Mouse (Mus musculus): ENCODE results near the gene Osmr. TPM values are rescaled to one million over a fixed set of nuclear protein-coding genes. Genes with fewer than 3 reads are reported as not detected.

The Osmr gene
- polyA plus RNA-seq, 1 experiment: 1.6 TPM

GRCm38 (mm10) chr15:6790011-6790410 lies 84.8 kb downstream of the Osmr start:
- no peaks in the 10 kb centered on the region for H3K27me3 ChIP-seq (ENCODE audit: control insufficient read depth, insufficient read depth, low read length)
- no peak overlapping the region for H3K4me3 ChIP-seq (replicated peaks; ENCODE audit: insufficient read depth, low read depth, low read length)
- no peaks in the 10 kb centered on the region for H3K4me1 ChIP-seq (ENCODE audit: control insufficient read depth, insufficient read depth, low read length)
- H3K27ac ChIP-seq (ENCODE audit: insufficient read depth, low read length): no peak overlapping the region
- DNase-seq: no peak
- 91% methylated on average over 7 of the region's 7 CpGs for WGBS
- no peak for TF ChIP-seq POLR2A (IDR thresholded peaks at IDR 0.05; ENCODE audit: borderline replicate concordance, insufficient read depth, low read length)
- TF ChIP-seq CTCF (IDR thresholded peaks at IDR 0.05; ENCODE audit: borderline replicate concordance, insufficient read depth, low read depth, low read length): no peak

- Histone ChIP-seq H3K27me3 (ENCODE audit: control insufficient read depth, insufficient read depth, low read length) (no peaks in the 10 kb centered on the region), H3K4me1 (ENCODE audit: control insufficient read depth, insufficient read depth, low read length) (no peaks in the 10 kb centered on the region), H3K27ac (ENCODE audit: insufficient read depth, low read length) (no peak overlapping the region), H3K4me3 (replicated peaks; ENCODE audit: insufficient read depth, low read depth, low read length) (no peak overlapping the region)
- no peak for DNase-seq
- 95% methylated on average over 10 of the region's 10 CpGs for WGBS
- TF ChIP-seq POLR2A (IDR thresholded peaks at IDR 0.05; ENCODE audit: borderline replicate concordance, insufficient read depth, low read length) (no peak), CTCF (IDR thresholded peaks at IDR 0.05; ENCODE audit: borderline replicate concordance, insufficient read depth, low read depth, low read length) (no peak)
Observed at GRCm38 (mm10) chr15:6787236-6787635, 87.5 kb downstream of the Osmr start.

GRCm38 (mm10) chr15:6786212-6786611 lies 88.6 kb downstream of the Osmr start:
- Histone ChIP-seq H3K27ac (ENCODE audit: insufficient read depth, low read length) (no peak overlapping the region), H3K27me3 (ENCODE audit: control insufficient read depth, insufficient read depth, low read length) (no peaks in the 10 kb centered on the region), H3K4me1 (ENCODE audit: control insufficient read depth, insufficient read depth, low read length) (no peaks in the 10 kb centered on the region), H3K4me3 (replicated peaks; ENCODE audit: insufficient read depth, low read depth, low read length) (no peak overlapping the region)
- TF ChIP-seq POLR2A (IDR thresholded peaks at IDR 0.05; ENCODE audit: borderline replicate concordance, insufficient read depth, low read length): no peak
- TF ChIP-seq CTCF (IDR thresholded peaks at IDR 0.05; ENCODE audit: borderline replicate concordance, insufficient read depth, low read depth, low read length): no peak
- no peak for DNase-seq
- 93% methylated on average over 10 of the region's 10 CpGs for WGBS

DNA sequence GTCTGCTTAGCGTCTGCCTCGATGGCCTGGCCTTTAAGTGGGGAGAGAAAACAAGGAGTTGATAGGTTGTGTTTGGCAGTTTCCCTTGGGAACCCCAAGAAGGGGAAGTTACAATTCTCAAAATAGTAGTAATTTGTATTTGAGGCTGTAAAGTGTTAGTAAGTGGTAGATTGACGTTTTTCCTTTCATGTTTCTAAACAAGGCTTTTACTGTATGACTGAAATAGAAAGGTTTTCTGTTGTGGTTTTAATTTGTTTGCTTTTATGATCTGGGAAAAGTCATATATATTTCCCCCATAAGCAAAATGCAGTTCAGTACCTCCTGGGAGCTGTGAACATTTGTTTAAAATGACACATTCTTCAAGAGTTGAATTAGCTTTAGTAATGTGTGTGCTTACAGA lies 102.5 kb downstream of the Osmr start:
- 91% methylated on average over 3 of the region's 3 CpGs for WGBS
- no peak for DNase-seq

More for the DNA sequence above, 102.5 kb downstream of the Osmr start:
- TF ChIP-seq CTCF (IDR thresholded peaks at IDR 0.05; ENCODE audit: borderline replicate concordance, insufficient read depth, low read depth, low read length) (no peak), POLR2A (IDR thresholded peaks at IDR 0.05; ENCODE audit: borderline replicate concordance, insufficient read depth, low read length) (no peak)
- Histone ChIP-seq H3K27me3 (ENCODE audit: control insufficient read depth, insufficient read depth, low read length) (no peaks in the 10 kb centered on the region), H3K4me1 (ENCODE audit: control insufficient read depth, insufficient read depth, low read length) (no peaks in the 10 kb centered on the region), H3K4me3 (replicated peaks; ENCODE audit: insufficient read depth, low read depth, low read length) (no peak overlapping the region), H3K27ac (ENCODE audit: insufficient read depth, low read length) (no peak overlapping the region)

Other genes with a start within 250 kb of the Osmr start
- 24.4 and 26.0 TPM in 2 replicates for gene Rictor, start 166.6 kb downstream of the Osmr start, polyA plus RNA-seq (2012; rRNA removed)
- gene Lifr, start 215.6 kb upstream of the Osmr start, polyA plus RNA-seq (2012; rRNA removed): 18.7 and 19.9 TPM in 2 replicates